Mouse (Mus musculus): Measurements from ENCODE around the gene Ap2s1.
"Not testable (repeated sequence)": the region's sequence is repeated elsewhere in the genome, so short reads cannot be mapped to it uniquely, and the experiment has no call there.

Gene Ap2s1

GRCm38 (mm10) chr7:16738073-16738696 lies at the start of gene Ap2s1:
Ap2s1 (plus strand) TSS chr7:16738410.
- in situ Hi-C loops (cut with MboI, MseI), result no loop called here

- in situ Hi-C loops (cut with MboI, MseI), result no loop called here
Observed at GRCm38 (mm10) chr7:16689196-16689595, 49.0 kb upstream of the Ap2s1 start.

- in situ Hi-C loops (cut with MboI, MseI), result no loop called here
Observed at GRCm38 (mm10) chr7:16695025-16695424, 43.2 kb upstream of the Ap2s1 start.

DNA sequence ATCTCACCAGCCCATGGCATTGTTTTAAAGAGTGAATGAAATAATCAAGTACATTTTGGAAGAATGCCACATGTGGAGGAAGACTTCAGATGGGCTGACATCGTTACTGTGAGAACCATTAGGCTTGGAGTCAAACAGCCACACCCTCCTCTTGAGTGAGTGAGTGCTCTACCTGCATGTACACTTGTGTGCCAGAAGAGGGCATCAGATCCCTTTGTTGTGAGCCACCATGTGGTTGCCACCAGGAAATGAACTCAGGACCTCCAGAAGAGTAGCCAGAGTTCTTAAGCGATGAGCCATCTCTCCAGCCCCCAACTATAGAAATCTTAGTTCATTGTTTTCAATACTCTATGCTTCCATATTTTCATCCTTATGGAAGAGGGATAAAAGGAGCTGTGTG lies 39.2 kb upstream of the Ap2s1 start:
- in situ Hi-C loops (cut with MboI, MseI), result no loop called here

GRCm38 (mm10) chr7:16700583-16700982 lies 37.6 kb upstream of the Ap2s1 start:
- in situ Hi-C loops (cut with MboI, MseI), result loop anchor here (10.0 kb wide), 1 partner anchor 534 kb away; no protein-coding TSS in a partner anchor

DNA sequence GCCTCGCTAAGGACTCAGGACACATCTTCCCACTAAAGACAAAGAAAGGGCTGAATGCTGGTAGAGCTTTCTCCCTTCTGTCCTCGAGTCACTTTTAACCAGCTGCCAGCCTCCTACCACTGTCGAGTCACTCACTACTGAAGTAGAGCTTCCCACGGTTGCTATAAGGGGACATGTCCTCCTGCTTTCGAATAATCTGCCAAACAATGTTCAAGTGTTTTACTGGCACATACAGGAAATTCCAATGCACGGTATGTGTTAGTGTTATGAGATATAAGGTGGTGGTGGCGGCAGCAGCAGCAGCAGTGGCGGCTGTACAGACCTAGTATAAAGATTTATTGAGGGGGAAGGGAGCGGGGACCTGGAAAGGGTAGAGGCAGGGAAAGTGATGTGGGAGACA lies 31.8 kb upstream of the Ap2s1 start:
- in situ Hi-C loops (cut with MboI, MseI), result loop anchor here (10.0 kb wide), 1 partner anchor 528 kb away; no protein-coding TSS in a partner anchor

- in situ Hi-C loops (cut with MboI, MseI), result loop anchor here (10.0 kb wide), 1 partner anchor 527 kb away; no protein-coding TSS in a partner anchor
Observed at GRCm38 (mm10) chr7:16708244-16708643, 30.0 kb upstream of the Ap2s1 start.

DNA sequence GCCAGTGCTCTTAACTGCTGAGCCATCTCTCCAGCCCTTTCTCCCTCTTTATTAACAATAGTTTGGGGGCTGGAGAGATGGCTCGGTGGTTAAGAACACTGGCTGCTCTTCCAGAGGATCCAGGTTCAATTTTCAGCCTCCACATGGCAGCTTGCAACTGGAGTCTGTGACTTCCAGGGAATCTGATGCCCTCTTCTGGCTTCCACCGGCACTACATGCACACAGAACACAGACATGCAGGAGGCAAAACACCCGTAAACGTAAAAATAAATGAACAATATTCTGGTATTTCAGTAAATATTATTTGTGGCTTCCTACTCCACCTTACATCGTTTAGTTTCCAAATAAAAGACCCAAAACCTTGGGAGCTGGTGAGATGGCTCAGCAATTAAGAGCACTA lies 27.6 kb upstream of the Ap2s1 start:
- in situ Hi-C loops (cut with MboI, MseI), result no loop called here

DNA sequence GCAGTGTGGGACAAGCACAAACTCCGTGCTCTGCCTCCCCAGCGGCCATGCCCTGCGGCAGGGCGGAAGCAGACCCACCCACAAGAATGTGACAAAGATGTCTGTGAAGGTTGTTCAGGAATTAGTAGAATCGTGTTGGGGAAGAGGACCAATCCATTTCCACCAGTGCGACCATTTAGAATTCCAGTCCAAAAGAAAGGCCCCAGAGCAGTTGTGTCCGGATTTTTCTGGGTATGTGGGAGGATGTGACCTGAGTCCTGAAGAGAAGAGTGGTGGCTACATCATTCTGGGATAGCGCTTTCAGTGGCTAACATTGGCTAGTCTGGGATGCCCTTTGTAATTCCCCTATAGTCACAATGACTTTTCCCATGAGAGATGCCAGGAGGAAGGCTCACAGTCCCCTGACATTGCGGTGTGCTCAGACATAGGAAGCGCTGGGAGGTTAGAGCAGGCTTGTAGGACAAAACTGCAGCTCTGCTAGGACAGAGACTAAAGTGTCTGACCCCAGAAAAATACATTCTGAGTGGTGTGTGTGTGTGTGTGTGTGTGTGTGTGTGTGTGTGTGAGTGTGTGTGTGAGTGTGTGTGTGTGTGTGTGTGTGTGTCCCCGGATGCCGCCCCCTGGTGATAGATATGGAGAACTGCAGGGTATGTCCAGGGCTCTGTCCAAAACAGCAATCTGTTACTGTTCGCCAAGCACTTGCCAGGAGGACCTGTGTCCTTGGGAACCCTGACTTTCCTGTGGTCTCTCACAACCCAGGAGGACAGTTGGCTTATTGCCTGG lies 25.4 kb upstream of the Ap2s1 start:
- in situ Hi-C loops (cut with MboI, MseI), result no loop called here

GRCm38 (mm10) chr7:16716456-16717152 lies 21.6 kb upstream of the Ap2s1 start:
- in situ Hi-C loops (cut with MboI, MseI), result loop anchor here (5.0 kb wide), 1 partner anchor 34 kb away; no protein-coding TSS in a partner anchor

DNA sequence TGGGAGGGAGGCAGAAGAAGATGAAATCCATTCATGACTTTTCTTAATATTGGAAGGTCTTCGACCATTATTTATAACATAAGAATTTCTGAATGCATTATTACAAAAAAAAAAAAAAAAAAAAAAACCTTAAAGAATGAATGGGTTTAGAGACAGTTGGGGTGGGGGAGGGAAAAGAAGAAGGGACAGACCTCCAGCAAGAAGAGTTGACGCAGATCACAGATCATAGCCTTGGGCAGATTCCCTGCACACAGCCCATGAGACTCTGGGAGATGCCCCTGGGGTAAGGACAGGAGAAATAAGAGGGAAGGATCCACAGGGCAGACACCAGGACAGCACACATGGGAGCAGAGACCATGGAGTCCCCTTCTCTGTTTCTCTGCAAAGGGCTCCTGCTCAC lies 16.6 kb upstream of the Ap2s1 start, which contains the start of gene Ceacam9:
Gene Ceacam9, plus strand, starts transcription at position 301 of the 400 bp plus-strand sequence.
- in situ Hi-C loops (cut with MboI, MseI), result no loop called here

- in situ Hi-C loops (cut with MboI, MseI), result not testable (repeated sequence)
Observed at GRCm38 (mm10) chr7:16722490-16722889, 15.7 kb upstream of the Ap2s1 start.

GRCm38 (mm10) chr7:16728596-16729348 lies 9.4 kb upstream of the Ap2s1 start:
- in situ Hi-C loops (cut with MboI, MseI), result loop anchor here (5.0 kb wide), 1 partner anchor 91 kb away; no protein-coding TSS in a partner anchor

DNA sequence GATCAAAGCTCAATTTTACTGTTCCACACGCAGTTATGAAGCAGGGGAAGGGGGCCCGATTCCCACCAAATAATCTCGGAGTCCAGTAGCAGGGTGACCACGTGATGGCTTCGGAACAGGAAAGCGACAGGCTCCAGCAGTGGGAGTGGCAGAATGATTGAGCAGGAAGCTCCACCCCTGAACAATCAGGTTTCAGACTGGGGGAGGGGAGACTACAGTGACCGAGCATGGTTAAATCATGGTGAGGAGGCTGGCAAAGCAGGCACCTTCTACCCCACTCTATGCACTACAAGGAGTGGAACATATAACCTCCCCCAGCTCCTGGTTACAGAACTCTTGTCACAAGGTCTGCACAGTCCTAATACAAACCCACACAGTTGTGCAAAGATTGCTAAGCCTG lies 8.6 kb upstream of the Ap2s1 start:
- in situ Hi-C loops (cut with MboI, MseI), result loop anchor here (5.0 kb wide), 1 partner anchor 92 kb away; no protein-coding TSS in a partner anchor

GRCm38 (mm10) chr7:16730791-16731190 lies 7.4 kb upstream of the Ap2s1 start:
- in situ Hi-C loops (cut with MboI, MseI), result no loop called here

DNA sequence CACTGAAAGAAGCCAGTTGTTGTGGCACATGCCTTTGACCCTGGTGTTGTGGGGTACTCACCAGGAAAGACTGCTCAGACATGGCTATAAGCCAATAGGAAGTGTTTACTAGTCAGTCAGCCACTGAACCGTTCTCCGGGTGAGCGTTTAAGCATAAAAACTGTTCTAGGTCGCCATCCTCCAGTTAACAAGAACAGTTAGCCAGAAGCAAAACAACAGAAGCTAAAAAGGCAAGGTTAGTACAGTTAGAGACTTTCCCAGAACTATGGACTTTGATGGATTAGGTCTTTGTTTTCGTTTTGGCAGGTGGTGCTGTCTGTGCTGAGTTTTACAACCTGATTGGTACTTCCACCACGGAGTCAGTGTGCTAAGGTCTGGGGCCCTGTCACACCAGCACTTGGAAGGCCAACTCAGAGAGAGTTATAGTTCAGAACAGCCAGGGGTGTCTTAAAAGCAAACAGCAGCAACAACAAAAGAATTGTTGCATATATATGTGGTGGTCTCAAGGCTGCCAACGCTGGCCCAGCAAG lies 6.3 kb upstream of the Ap2s1 start:
- in situ Hi-C loops (cut with MboI, MseI), result no loop called here

DNA sequence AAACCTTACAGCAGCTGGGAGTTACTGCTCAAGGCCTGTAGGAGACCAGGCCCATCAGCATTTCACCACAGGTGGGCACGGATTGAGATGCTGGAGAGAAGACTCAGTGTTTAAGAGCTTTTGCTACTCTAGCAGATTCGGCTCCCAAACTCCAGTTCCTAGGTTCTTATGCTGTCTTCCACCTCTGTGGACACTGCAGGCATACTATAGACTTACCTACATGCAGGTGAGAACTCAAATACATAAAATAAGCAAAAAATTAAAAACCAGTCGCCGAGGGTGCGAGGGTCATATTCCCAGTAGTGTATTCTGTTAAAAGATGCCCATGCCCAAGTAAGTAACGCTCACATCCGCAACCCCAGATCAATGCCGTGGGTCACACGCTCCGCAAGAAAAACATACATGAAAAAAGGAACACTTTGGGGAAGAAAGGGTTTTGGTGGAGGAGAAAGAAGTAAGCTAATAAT lies 571 bp upstream of the Ap2s1 start:
- in situ Hi-C loops (cut with MboI, MseI), result no loop called here

GRCm38 (mm10) chr7:16739056-16739604 lies 920 bp downstream of the Ap2s1 start:
- in situ Hi-C loops (cut with MboI, MseI), result no loop called here

DNA sequence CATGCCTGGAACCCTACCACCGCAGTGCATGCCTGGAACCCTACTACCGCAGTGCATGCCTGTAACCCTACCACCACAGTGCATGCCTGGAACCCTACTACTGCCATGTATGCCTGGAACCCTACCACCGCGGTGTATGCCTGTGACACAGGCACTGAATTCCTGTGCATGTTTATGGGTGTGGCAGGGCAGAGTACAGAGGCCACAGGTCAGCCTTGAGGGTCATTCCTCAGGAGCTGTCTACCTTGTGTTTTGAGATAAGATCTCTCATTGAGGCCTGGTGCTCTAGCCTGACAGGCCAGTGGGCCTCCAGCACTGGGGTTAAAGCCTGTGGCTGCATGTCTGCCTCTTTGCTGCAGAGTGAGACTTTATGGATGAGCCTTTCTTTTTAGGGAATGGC lies 7.2 kb downstream of the Ap2s1 start:
- in situ Hi-C loops (cut with MboI, MseI), result loop anchor here (5.0 kb wide), 1 partner anchor 62 kb away; no protein-coding TSS in a partner anchor

DNA sequence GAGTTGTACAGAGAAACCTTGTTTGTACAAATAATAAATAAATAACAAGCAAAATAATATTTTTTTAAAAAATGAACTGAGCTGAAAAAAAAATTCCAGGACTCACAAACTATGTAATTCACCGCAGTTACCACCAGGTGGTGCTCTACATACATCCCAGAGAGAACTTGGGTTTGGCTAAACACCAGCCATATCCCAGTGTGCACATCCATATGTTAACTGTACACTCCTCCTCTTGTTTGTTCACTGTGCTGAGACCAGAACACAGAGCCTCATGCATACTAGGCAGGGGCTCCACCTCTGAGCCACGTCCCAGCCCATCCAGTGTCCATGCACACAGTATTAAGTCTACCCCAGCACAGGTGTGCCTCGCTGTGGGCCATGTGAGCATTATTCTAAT lies 7.9 kb downstream of the Ap2s1 start:
- in situ Hi-C loops (cut with MboI, MseI), result loop anchor here (5.0 kb wide), 1 partner anchor 61 kb away; no protein-coding TSS in a partner anchor

Data from T-helper 1 cell (primary cell).